In the genomic region with DNA sequence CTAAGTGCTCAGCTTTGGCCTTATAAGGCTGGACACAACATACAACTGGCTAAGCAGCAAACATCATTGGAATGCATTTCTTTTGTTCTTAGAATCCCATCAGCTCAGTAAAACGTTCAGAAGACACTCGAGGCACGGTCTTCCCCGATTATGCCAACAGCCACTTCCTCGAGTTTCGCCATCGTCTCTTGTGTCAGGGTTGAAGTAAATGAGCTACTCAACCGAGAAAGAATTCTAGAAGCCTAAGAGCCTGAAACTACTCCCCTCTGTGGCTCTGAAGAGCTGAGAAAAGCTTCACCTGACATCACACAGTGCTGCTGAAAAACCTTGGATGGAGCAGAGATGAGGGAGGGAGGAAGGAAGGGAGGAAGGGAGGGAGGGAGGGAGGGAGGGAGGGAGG, we compare ENCODE assay signal across 22 mouse cellular contexts. TPM values are rescaled to one million over a fixed set of nuclear protein-coding genes. Genes with fewer than 3 reads are reported as not detected.
DNase-seq lines count a peak whose midpoint lies in the region; ATAC-seq and TF ChIP-seq lines count a peak whose summit lies in the region.
"Had no signal": no experiment of that assay in that cellular context is flagged by ENCODE, and none has a peak within 500 bp of the region (broad histone marks: within the 10 kb centered on the region; RNA-seq: fewer than 3 reads in every experiment).

No protein-coding gene starts in this region.

- no peak for ATAC-seq in forebrain, embryonic 11.5 days (replicated peaks; ENCODE audit: low FRiP score)
- ATAC-seq in forebrain, embryonic 16.5 days: no peak
- 0 out of 2 replicates have a peak, but pooled peaks have one; percentile 24 for ATAC-seq in granulocyte monocyte progenitor cell, adult 5-6 weeks (replicated peaks; ENCODE audit: poor library complexity, severe bottlenecking)
- ATAC-seq: CD4-positive, CD25-positive, alpha-beta regulatory T cell, adult 4 months; inflammation-experienced regulatory T-cells, adult 6 months; midbrain, embryonic 16.5 days had no signal

- DNase-seq in forebrain, embryonic 11.5 days (ENCODE audit: low spot score): peak; percentile 39
- peak; percentile 68 to 80 for DNase-seq in lung, adult 18-20 months
- DNase-seq in lung, adult 2 months: no peak
- peak; percentile 76 for DNase-seq in lung, postnatal 36 days
- DNase-seq in frontal cortex, adult 2 months (ENCODE audit: extremely low spot score in 1 of 2, low spot score in 1 of 2): no peak
- DNase-seq in right cerebral cortex, postnatal 25 days: no peak
- DNase-seq: adrenal gland, postnatal 36 days; cerebellum, adult 11-12 months; cerebellum, postnatal 14 days; gastrocnemius, postnatal 25 days; layer of hippocampus, postnatal 36 days; thymus, postnatal 36 days had no signal

- peaks cover 4% of the 10 kb centered on the region; the same call in 1 of the 2 replicates for H3K4me1 ChIP-seq in forebrain, embryonic 11.5 days (replicated peaks; ENCODE audit: control insufficient read depth, insufficient read depth, low read length)
- H3K4me1 ChIP-seq in forebrain, embryonic 16.5 days (replicated peaks; ENCODE audit: control insufficient read depth, insufficient read depth, low read length): no peaks in the 10 kb centered on the region
- H3K4me1 ChIP-seq in lung, adult 2 months (ENCODE audit: control insufficient read depth, insufficient read depth, low read length): peaks cover 22% of the 10 kb centered on the region
- H3K4me1 ChIP-seq: liver, embryonic 15.5 days had no signal

- no peak overlapping the region for H3K4me2 ChIP-seq in forebrain, embryonic 11.5 days (ENCODE audit: low read depth, low read length, severe bottlenecking)
- no peak overlapping the region for H3K4me2 ChIP-seq in forebrain, embryonic 16.5 days (ENCODE audit: low read length)
- H3K4me2 ChIP-seq: hindbrain, embryonic 12.5 days; limb, embryonic 15.5 days; liver, embryonic 15.5 days; neural tube, embryonic 15.5 days had no signal

- H3K9ac ChIP-seq in forebrain, embryonic 11.5 days (ENCODE audit: low read length): no peak overlapping the region
- no peak overlapping the region for H3K9ac ChIP-seq in forebrain, embryonic 16.5 days (replicated peaks; ENCODE audit: low read depth, low read length)
- H3K9ac ChIP-seq: hindbrain, embryonic 12.5 days; limb, embryonic 15.5 days; liver, embryonic 15.5 days; neural tube, embryonic 15.5 days had no signal

- no peak overlapping the region for H3K4me3 ChIP-seq in forebrain, embryonic 11.5 days (ENCODE audit: low read depth, low read length)
- H3K4me3 ChIP-seq in forebrain, embryonic 16.5 days (replicated peaks; ENCODE audit: low read length): no peak overlapping the region
- H3K4me3 ChIP-seq in lung, adult 2 months (replicated peaks; ENCODE audit: extremely low read depth, low read depth, low read length): no peak overlapping the region
- H3K4me3 ChIP-seq: hindbrain, embryonic 12.5 days; limb, embryonic 15.5 days; liver, embryonic 15.5 days; megakaryocyte, embryonic 14.5 days; neural tube, embryonic 15.5 days had no signal

- no peak overlapping the region for H3K27ac ChIP-seq in forebrain, embryonic 11.5 days (ENCODE audit: low read depth, low read length)
- no peak overlapping the region for H3K27ac ChIP-seq in forebrain, embryonic 16.5 days (ENCODE audit: low read length)
- H3K27ac ChIP-seq: hindbrain, embryonic 12.5 days; limb, embryonic 15.5 days; liver, embryonic 15.5 days; neural tube, embryonic 15.5 days had no signal

- no peaks in the 10 kb centered on the region for H3K9me3 ChIP-seq in forebrain, embryonic 11.5 days (ENCODE audit: control insufficient read depth, low read length)
- no peaks in the 10 kb centered on the region for H3K9me3 ChIP-seq in forebrain, embryonic 16.5 days (ENCODE audit: control insufficient read depth, low read length)
- H3K9me3 ChIP-seq: hindbrain, embryonic 12.5 days; limb, embryonic 15.5 days; liver, embryonic 15.5 days; megakaryocyte, embryonic 14.5 days; neural tube, embryonic 15.5 days had no signal

- H3K27me3 ChIP-seq in forebrain, embryonic 11.5 days (ENCODE audit: control insufficient read depth, insufficient read depth, low read length): peaks cover 2% of the 10 kb centered on the region; the same call in 1 of the 2 replicates
- H3K27me3 ChIP-seq in forebrain, embryonic 16.5 days (replicated peaks; ENCODE audit: control insufficient read depth, insufficient read depth, low read length): no peaks in the 10 kb centered on the region
- H3K27me3 ChIP-seq: limb, embryonic 15.5 days; liver, embryonic 15.5 days; neural tube, embryonic 15.5 days had no signal

- no peak for TF ChIP-seq CTCF in lung, adult 2 months (IDR thresholded peaks at IDR 0.05; ENCODE audit: insufficient read depth, low read length)

- no peak for TF ChIP-seq POLR2A in lung, adult 2 months (IDR thresholded peaks at IDR 0.05; ENCODE audit: borderline replicate concordance, extremely low read depth, low read depth, low read length)

- no peaks in the 10 kb centered on the region for H3K36me3 ChIP-seq in forebrain, embryonic 11.5 days (ENCODE audit: control insufficient read depth, insufficient read depth, low read length)
- H3K36me3 ChIP-seq in forebrain, embryonic 16.5 days (ENCODE audit: control insufficient read depth, insufficient read depth): no peaks in the 10 kb centered on the region
- H3K36me3 ChIP-seq: hindbrain, embryonic 12.5 days; limb, embryonic 15.5 days; liver, embryonic 15.5 days; neural tube, embryonic 15.5 days had no signal

- WGBS in forebrain, embryonic 11.5 days: 71% methylated on average over 8 of the region's 8 CpGs
- WGBS in forebrain, embryonic 16.5 days: 65% methylated on average over 8 of the region's 8 CpGs
- WGBS in lung, adult 2 months: 56% methylated on average over 8 of the region's 8 CpGs

RNA-seq across cellular contexts. Expression of a gene that starts 32.3 kb away (rescaled TPM):
- 20.3 and 21.6 TPM in 2 replicates for polyA plus RNA-seq in forebrain, embryonic 11.5 days (2014; fragmentation: Nextera tagmentation; extraction: Ambion mirVana)
- 16.3 and 16.6 TPM in 2 replicates for polyA plus RNA-seq in forebrain, embryonic 16.5 days (2015; fragmentation: Nextera tagmentation; extraction: Ambion mirVana)
- polyA plus RNA-seq in lung, adult 2 months (2012; rRNA removed): 53.7 and 85.0 TPM in 2 replicates
- 0.84 TPM in 1 of 2 replicates, not detected in the other for total RNA-seq in granulocyte monocyte progenitor cell, adult 5-6 weeks (2014; fragmentation: Nextera tagmentation)
- 0.52 and 1.2 TPM in 2 replicates for total RNA-seq in granulocyte monocyte progenitor cell, adult 5-6 weeks (2017)
- polyA plus RNA-seq in frontal cortex, adult 2 months (2012; rRNA removed): 21.6 and 22.3 TPM in 2 replicates

Comparison
In these comparisons a context has a peak if more than half of its experiments do, and no peak if none do; other contexts are left out.
1. DNase-seq: peak in forebrain, embryonic 11.5 days (single experiment), lung, adult 18-20 months (2 of 2) and lung, postnatal 36 days (single experiment); none in lung, adult 2 months (single experiment), frontal cortex, adult 2 months (0 of 2) and right cerebral cortex, postnatal 25 days (single experiment).